Mouse (Mus musculus) kidney, embryonic 16.5 days (tissue): Measurements from ENCODE around the gene Tmem106c. TPM values are rescaled to one million over a fixed set of nuclear protein-coding genes. Genes with fewer than 3 reads are reported as not detected.

Source experiments
- ATAC-seq: fragments of 200-750 bp; cut with Nextera tagmentation; 2 replicates; pipeline ENCODE4 v1.8.0; 2017; ENCODE audit warnings: moderate TSS enrichment; ENCODE audit not compliant: low FRiP score, low TSS enrichment
- H3K27ac ChIP-seq: fragments of 300-500 bp; sonication (generic); 2 replicates; pipeline ENCODE4 v1.5.1; 2014; ENCODE audit warnings: low read length
- H3K27me3 ChIP-seq: fragments of 300-500 bp; sonication (generic); 2 replicates; pipeline ENCODE4 v1.6.1; 2014; ENCODE audit warnings: low read length, control low read depth, mixed read lengths; ENCODE audit not compliant: insufficient read depth
- H3K36me3 ChIP-seq: fragments of 300-500 bp; sonication (generic); 2 replicates; pipeline ENCODE4 v1.6.1; 2014; ENCODE audit warnings: low read length, control low read depth, mixed read lengths; ENCODE audit not compliant: insufficient read depth
- H3K4me1 ChIP-seq: fragments of 300-500 bp; sonication (generic); 2 replicates; pipeline ENCODE4 v1.6.1; 2014; ENCODE audit warnings: low read length, control low read depth, mixed read lengths; ENCODE audit not compliant: insufficient read depth
- H3K4me2 ChIP-seq: fragments of 300-500 bp; sonication (generic); replicated peaks from 2 replicates; pipeline ENCODE4 v1.6.1; 2014; ENCODE audit warnings: low read depth, low read length
- H3K4me3 ChIP-seq: fragments of 300-500 bp; sonication (generic); 2 replicates; pipeline ENCODE4 v1.5.1; 2014; ENCODE audit warnings: mild to moderate bottlenecking, low read length
- H3K9ac ChIP-seq: fragments of 300-500 bp; sonication (generic); replicated peaks from 2 replicates; pipeline ENCODE4 v1.6.1; 2014; ENCODE audit warnings: low read length
- H3K9me3 ChIP-seq: fragments of 300-500 bp; sonication (generic); 2 replicates; pipeline ENCODE4 v1.6.1; 2016; ENCODE audit warnings: low read length, control low read depth
- WGBS: fragments of 180-500 bp; shearing (Covaris S2); extraction: QIAGEN DNeasy Blood & Tissue Kit; methylation state at CpG from one replicate; pipeline ENCODE4 v1.1.7; 2014; 5-methylcytosine and 5-hydroxymethylcytosine counted together
- polyA plus RNA-seq: library from polyadenylated mRNA; unstranded; fragments of >200 nt; fragmentation: Nextera tagmentation; extraction: Ambion mirVana; gene quantifications from 2 replicates; pipeline ENCODE4 v1.2.1, GENCODE M21; 2015

Tmem106c gene
- polyA plus RNA-seq, 1 experiment from 2014 or later: 61.3 TPM

- Histone ChIP-seq H3K4me1 (peaks cover 24% of the 10 kb centered on the region), H3K4me2 (no peak overlapping the region), H3K36me3 (no peaks in the 10 kb centered on the region), H3K9ac (no peak overlapping the region), H3K9me3 (no peaks in the 10 kb centered on the region), H3K4me3 (no peak overlapping the region), H3K27ac (no peak overlapping the region), H3K27me3 (no peaks in the 10 kb centered on the region)
- 46% methylated on average over 13 of the region's 13 CpGs for WGBS
- ATAC-seq: no peak
These were observed 34.7 kb upstream of the Tmem106c start for GRCm38 (mm10) chr15:97929259-97929824.

DNA sequence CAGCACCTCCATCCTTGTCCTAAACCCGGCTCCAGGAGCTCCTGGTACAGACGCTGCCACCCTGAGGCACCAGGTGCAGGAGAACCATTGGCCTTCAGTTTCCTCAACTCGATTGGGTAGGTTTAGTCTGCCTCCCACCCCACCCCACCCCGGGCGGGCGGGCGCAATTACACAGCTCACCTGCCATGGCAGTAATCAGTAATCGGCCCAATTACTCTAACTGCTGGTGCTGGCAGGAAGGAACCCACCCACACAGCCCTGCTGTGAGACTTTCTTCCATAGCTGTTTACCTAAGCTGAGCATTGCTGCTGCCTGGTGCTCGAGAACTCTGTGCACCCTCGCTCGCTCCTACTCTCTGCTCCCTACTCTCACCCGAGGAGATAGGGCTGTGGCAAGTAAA lies 31.6 kb upstream of the Tmem106c start:
- H3K27ac ChIP-seq: peak overlapping the region; percentile 40; the same call in 1 of the 2 replicates

GRCm38 (mm10) chr15:97938580-97938979 lies 25.4 kb upstream of the Tmem106c start:
- Histone ChIP-seq H3K4me1 (peaks cover 8% of the 10 kb centered on the region; the same call in 1 of the 2 replicates), H3K27me3 (no peaks in the 10 kb centered on the region), H3K9me3 (no peaks in the 10 kb centered on the region), H3K9ac (no peak overlapping the region), H3K4me2 (no peak overlapping the region), H3K36me3 (no peaks in the 10 kb centered on the region), H3K4me3 (no peak overlapping the region), H3K27ac (peak overlapping the region; percentile 29; the same call in 1 of the 2 replicates)
- WGBS: 47% methylated on average over 6 of the region's 6 CpGs
- no peak for ATAC-seq

More for the DNA sequence above, 31.6 kb upstream of the Tmem106c start:
- 50% methylated on average over 12 of the region's 12 CpGs for WGBS
- Histone ChIP-seq H3K27me3 (no peaks in the 10 kb centered on the region), H3K9ac (no peak overlapping the region), H3K4me2 (no peak overlapping the region), H3K4me3 (no peak overlapping the region), H3K4me1 (peaks cover 17% of the 10 kb centered on the region), H3K9me3 (no peaks in the 10 kb centered on the region), H3K36me3 (no peaks in the 10 kb centered on the region)
- ATAC-seq: peak; percentile 52

GRCm38 (mm10) chr15:97940088-97940487 lies 23.9 kb upstream of the Tmem106c start:
- Histone ChIP-seq H3K9ac (no peak overlapping the region), H3K36me3 (no peaks in the 10 kb centered on the region), H3K4me2 (no peak overlapping the region), H3K9me3 (no peaks in the 10 kb centered on the region), H3K27ac (no peak overlapping the region), H3K4me3 (no peak overlapping the region), H3K27me3 (no peaks in the 10 kb centered on the region), H3K4me1 (peaks cover 17% of the 10 kb centered on the region)
- no peak for ATAC-seq
- 95% methylated on average over 2 of the region's 2 CpGs for WGBS

GRCm38 (mm10) chr15:97941306-97941705 lies 22.7 kb upstream of the Tmem106c start:
- Histone ChIP-seq H3K9ac (no peak overlapping the region), H3K4me3 (no peak overlapping the region), H3K4me2 (no peak overlapping the region), H3K27ac (no peak overlapping the region), H3K36me3 (no peaks in the 10 kb centered on the region), H3K9me3 (no peaks in the 10 kb centered on the region), H3K4me1 (peaks cover 25% of the 10 kb centered on the region), H3K27me3 (no peaks in the 10 kb centered on the region)
- ATAC-seq: no peak
- 88% methylated on average over 2 of the region's 2 CpGs for WGBS

- Histone ChIP-seq H3K27ac (no peak overlapping the region; the same call in 1 of the 2 replicates), H3K27me3 (no peaks in the 10 kb centered on the region), H3K4me2 (no peak overlapping the region), H3K4me3 (no peak overlapping the region), H3K4me1 (peaks cover 25% of the 10 kb centered on the region), H3K9me3 (no peaks in the 10 kb centered on the region), H3K9ac (no peak overlapping the region), H3K36me3 (no peaks in the 10 kb centered on the region)
- no peak for ATAC-seq
- WGBS: 79% methylated on average over 8 of the region's 8 CpGs
These were observed 21.5 kb upstream of the Tmem106c start for GRCm38 (mm10) chr15:97942538-97942937.

DNA sequence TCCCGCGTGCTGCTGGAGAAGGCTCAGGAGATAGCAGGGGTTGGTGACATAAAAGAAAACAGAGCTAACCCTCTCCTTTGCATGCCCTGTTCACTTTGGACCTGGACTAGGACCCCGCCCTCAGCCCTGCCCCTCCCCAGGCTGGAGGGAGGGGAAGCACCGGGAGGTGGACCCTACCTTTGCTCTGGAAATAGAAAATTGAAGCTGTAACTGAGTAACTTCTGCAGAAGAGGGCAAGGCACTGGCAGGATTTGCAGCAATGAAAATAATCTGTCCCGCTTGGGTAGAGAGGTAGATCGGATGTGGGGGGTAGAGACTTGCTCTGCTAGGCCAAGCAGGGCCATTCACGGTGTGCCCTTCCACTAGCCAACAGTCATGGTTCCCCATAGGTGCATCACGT lies 20.6 kb upstream of the Tmem106c start:
- no peak overlapping the region for H3K4me3 ChIP-seq
- no peak overlapping the region for H3K4me2 ChIP-seq
- WGBS: 66% methylated on average over 8 of the region's 8 CpGs
- H3K27me3 ChIP-seq: no peaks in the 10 kb centered on the region
- no peaks in the 10 kb centered on the region for H3K36me3 ChIP-seq
- H3K4me1 ChIP-seq: peaks cover 22% of the 10 kb centered on the region
- peak; percentile 75 for ATAC-seq
- H3K9ac ChIP-seq: no peak overlapping the region
- H3K27ac ChIP-seq: peak overlapping the region; percentile 55
- no peaks in the 10 kb centered on the region for H3K9me3 ChIP-seq

DNA sequence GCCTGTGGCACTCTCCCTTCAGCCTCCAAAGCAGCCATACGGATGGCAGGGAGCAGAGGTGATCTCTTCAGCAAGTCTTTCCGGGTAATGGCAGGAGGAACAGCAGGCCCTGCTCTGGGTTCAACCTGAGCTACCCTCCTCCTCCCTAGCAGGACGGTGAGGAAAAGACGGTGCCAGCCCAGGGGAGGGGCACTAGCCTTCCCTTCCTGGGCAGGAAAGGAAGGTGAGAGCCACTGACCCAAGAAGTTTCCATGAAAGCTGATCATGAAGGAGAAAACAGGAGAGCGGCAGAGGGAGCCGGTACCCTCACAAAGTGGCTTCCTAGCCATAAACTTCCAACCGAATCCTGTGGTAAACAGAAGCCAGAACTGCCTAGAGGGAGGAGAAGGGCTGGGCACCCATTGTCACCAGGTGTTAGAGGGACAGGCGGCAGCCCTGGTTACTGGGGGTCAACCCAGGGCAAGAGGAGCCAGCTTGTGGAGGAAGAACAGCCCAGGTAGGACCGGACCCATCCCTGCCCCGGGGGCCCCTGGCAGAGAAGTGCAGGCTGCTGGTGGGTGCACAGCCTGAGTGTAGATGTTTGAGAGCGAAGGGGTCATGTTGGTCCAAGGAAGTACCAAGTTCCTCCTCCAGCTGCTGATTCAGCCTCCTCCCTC lies 19.0 kb upstream of the Tmem106c start:
- ATAC-seq: peak; percentile 62
- Histone ChIP-seq H3K9me3 (no peaks in the 10 kb centered on the region), H3K4me1 (peaks cover 26% of the 10 kb centered on the region), H3K4me3 (no peak overlapping the region), H3K4me2 (peak overlapping the region; percentile 24; the same call in 1 of the 2 replicates), H3K27me3 (no peaks in the 10 kb centered on the region), H3K27ac (peak overlapping the region; percentile 89), H3K9ac (no peak overlapping the region; the same call in 1 of the 2 replicates), H3K36me3 (no peaks in the 10 kb centered on the region)
- 31% methylated on average over 11 of the region's 11 CpGs for WGBS

DNA sequence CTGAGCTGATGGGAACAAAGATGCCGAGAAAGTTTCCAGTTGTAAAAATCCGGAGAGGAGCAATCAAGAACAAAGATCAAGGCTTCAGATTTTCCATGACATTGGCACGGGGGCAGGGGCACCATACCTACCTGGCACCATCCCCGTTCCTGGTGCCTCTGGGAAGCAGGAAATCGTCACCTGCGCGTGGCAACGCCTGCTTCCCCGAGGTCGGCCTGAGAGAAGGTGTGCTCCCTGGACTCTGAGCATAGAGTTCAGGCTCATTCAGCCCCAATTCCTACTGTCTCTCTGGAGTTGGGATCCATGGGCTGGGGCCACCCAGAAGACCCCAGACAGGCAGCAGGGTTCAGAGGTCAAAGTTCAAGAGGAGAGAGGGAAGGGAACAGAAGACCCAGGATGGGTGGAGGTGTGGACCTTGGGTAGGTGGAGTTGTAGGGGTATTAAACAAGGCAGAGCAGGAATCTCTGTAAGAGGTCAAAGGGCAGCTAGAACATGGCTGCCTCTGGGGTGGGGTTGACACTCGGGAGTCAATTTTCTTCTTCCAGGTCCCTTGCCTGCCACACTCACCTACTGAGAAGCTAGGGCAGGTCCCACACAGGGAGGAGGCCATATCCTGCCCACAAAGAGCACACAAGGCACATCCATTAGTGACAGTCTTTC lies 18.2 kb upstream of the Tmem106c start:
- Histone ChIP-seq H3K4me3 (no peak overlapping the region), H3K36me3 (no peaks in the 10 kb centered on the region), H3K27me3 (no peaks in the 10 kb centered on the region), H3K27ac (peak overlapping the region; percentile 44), H3K9ac (no peak overlapping the region), H3K9me3 (no peaks in the 10 kb centered on the region), H3K4me1 (peaks cover 28% of the 10 kb centered on the region), H3K4me2 (no peak overlapping the region)
- 0 out of 2 replicates have a peak, but pooled peaks have one; percentile 11 for ATAC-seq
- WGBS: 63% methylated on average over 11 of the region's 11 CpGs

DNA sequence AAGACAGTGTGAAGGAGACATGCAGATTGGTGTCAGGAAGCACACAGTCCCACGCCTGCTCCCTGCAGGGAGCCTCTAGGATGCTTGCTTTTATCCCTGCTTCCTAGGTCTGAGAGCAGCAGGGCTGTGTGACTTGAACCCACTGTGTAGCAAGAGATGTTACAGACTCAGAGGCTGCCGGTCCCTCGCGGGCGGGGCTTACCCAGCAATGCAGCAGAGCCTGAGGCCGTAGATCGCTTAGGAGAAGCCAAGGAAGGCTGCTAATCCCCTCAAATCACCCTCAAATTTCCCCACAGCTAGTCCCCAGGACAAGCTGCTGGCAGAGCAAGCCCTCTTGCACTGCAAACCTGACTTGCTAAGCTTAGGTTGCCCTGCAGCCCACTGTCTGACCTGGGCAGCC lies 15.3 kb upstream of the Tmem106c start:
- no peak for ATAC-seq
- Histone ChIP-seq H3K27me3 (no peaks in the 10 kb centered on the region), H3K27ac (no peak overlapping the region), H3K4me3 (no peak overlapping the region), H3K4me1 (peaks cover 31% of the 10 kb centered on the region), H3K9me3 (no peaks in the 10 kb centered on the region), H3K4me2 (no peak overlapping the region), H3K36me3 (no peaks in the 10 kb centered on the region), H3K9ac (no peak overlapping the region)
- 43% methylated on average over 7 of the region's 7 CpGs for WGBS
